8 mouse cellular contexts compared by ENCODE assay signal in the genomic region with DNA sequence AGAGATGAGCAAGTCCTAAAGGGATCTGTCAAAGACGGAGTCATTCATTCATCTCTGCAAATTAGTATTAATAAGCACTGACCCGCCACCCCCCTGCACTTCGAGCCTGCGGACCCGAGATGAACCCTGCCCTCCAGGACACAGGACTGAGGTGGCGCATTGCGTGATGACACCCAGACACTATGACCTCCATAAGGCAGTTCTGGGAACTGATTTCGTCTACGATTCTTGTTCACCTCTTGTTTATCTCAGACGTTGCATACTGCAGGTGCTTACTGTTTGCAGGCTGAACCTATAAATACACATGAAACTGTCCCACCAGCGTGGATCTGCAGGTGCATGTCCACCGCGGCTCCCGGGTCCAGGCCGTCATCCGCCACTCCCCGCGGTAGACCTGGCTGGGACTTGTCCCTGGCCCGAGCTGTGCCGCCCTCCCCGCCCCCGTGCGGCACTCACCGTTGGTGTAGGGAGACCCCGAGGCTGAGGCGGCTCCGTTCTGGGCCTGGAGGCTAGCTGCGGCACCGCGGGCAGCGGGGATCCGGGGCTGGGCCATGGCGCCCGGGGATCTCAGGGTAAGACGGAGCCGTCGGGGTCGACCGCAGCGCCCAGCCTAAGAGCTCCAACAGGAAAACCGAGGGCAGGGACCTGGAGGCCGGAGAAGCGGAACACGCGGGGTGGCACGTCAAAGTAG. TPM values are rescaled to one million over a fixed set of nuclear protein-coding genes. Genes with fewer than 3 reads are reported as not detected.
A peak's percentile ranks its signal among the peaks of the same experiment; 100 is the strongest.
DNase-seq lines count a peak whose midpoint lies in the region; ATAC-seq and TF ChIP-seq lines count a peak whose summit lies in the region.

No protein-coding gene starts in this region.

- peak overlapping the region; percentile 88 for H3K4me2 ChIP-seq in limb, embryonic 12.5 days
- H3K4me2 ChIP-seq in midbrain, embryonic 15.5 days = peak overlapping the region; percentile 78

- WGBS in limb, embryonic 12.5 days = under 1% methylated on average over 46 of the region's 46 CpGs
- WGBS in midbrain, embryonic 15.5 days = under 1% methylated on average over 46 of the region's 46 CpGs

- H3K27me3 ChIP-seq in testis, adult 2 months (ENCODE audit: control insufficient read depth, insufficient read depth, low read length) = no peaks in the 10 kb centered on the region
- H3K27me3 ChIP-seq in limb, embryonic 12.5 days = 0 out of 2 replicates have a peak, but pooled peaks cover 4% of the 10 kb centered on the region
- H3K27me3 ChIP-seq in midbrain, embryonic 15.5 days (replicated peaks) = 0 out of 2 replicates have a peak, but pooled peaks cover 2% of the 10 kb centered on the region

- H3K36me3 ChIP-seq in testis, adult 2 months (ENCODE audit: control insufficient read depth, insufficient read depth, low read length) = no peaks in the 10 kb centered on the region
- H3K36me3 ChIP-seq in limb, embryonic 12.5 days = peaks cover 6% of the 10 kb centered on the region; the same call in 1 of the 2 replicates
- no peaks in the 10 kb centered on the region for H3K36me3 ChIP-seq in midbrain, embryonic 15.5 days (replicated peaks)

- 0 out of 2 replicates have a peak, but pooled peaks have one; percentile 18 for TF ChIP-seq POLR2A in testis, adult 2 months (IDR thresholded peaks at IDR 0.05; ENCODE audit: control insufficient read depth, low read depth, low read length)

- peak overlapping the region; percentile 79 for H3K27ac ChIP-seq in testis, adult 2 months (ENCODE audit: control insufficient read depth, insufficient read depth, low read depth, low read length)
- peak overlapping the region; percentile 50 for H3K27ac ChIP-seq in limb, embryonic 12.5 days
- H3K27ac ChIP-seq in midbrain, embryonic 15.5 days = peak overlapping the region; percentile 76

- H3K4me1 ChIP-seq in testis, adult 2 months (ENCODE audit: control insufficient read depth, insufficient read depth, low read length) = peaks cover 6% of the 10 kb centered on the region
- peaks cover 23% of the 10 kb centered on the region for H3K4me1 ChIP-seq in limb, embryonic 12.5 days (replicated peaks)
- peaks cover 27% of the 10 kb centered on the region for H3K4me1 ChIP-seq in midbrain, embryonic 15.5 days

- TF ChIP-seq CTCF in testis, adult 2 months (IDR thresholded peaks at IDR 0.05; ENCODE audit: control insufficient read depth, insufficient read depth, insufficient replicate concordance, low read depth, low read length) = no peak

- intact Hi-C loops in left cerebral cortex, postnatal 36 days (cut with DNase I) = no loop called here

- peak overlapping the region; percentile 87 for H3K9ac ChIP-seq in limb, embryonic 12.5 days (replicated peaks)
- H3K9ac ChIP-seq in midbrain, embryonic 15.5 days = peak overlapping the region; percentile 93

- DNase-seq in adrenal gland, postnatal 25 days = peak; percentile 9
- no peak for DNase-seq in adrenal gland, adult (ENCODE audit: inconsistent age in 2 of 2, low spot score in 1 of 2)
- no peak for DNase-seq in testis, postnatal 14 days (ENCODE audit: low spot score)
- DNase-seq in left cerebral cortex, postnatal 36 days (ENCODE audit: low spot score in 2 of 2) = no peak

- H3K9me3 ChIP-seq in limb, embryonic 12.5 days = no peaks in the 10 kb centered on the region
- H3K9me3 ChIP-seq in midbrain, embryonic 15.5 days = no peaks in the 10 kb centered on the region

- H3K4me3 ChIP-seq in testis, adult 2 months (ENCODE audit: control insufficient read depth, low read depth, low read length) = peak overlapping the region; percentile 95
- peak overlapping the region; percentile 95 for H3K4me3 ChIP-seq in limb, embryonic 12.5 days (replicated peaks)
- peak overlapping the region; percentile 99 for H3K4me3 ChIP-seq in midbrain, embryonic 15.5 days

- peak; percentile 44 for ATAC-seq in granulocyte monocyte progenitor cell, adult 5-6 weeks (replicated peaks; ENCODE audit: poor library complexity, severe bottlenecking)
- ATAC-seq in limb, embryonic 12.5 days (ENCODE audit: insufficient number of reproducible peaks, insufficient read depth, low FRiP score, low TSS enrichment, low read depth) = peak; percentile 80
- peak; percentile 82 for ATAC-seq in midbrain, embryonic 15.5 days (replicated peaks)

RNA-seq across cellular contexts. Expression of gene Sec24a, which starts 7.7 kb away (rescaled TPM):
- 33.8 and 41.2 TPM in 2 replicates for total RNA-seq in adrenal gland, postnatal 25 days (2021)
- 19.7 and 22.1 TPM in 2 replicates for polyA plus RNA-seq in testis, adult 2 months (2012; rRNA removed)
- 19.9 and 25.1 TPM in 2 replicates for total RNA-seq in granulocyte monocyte progenitor cell, adult 5-6 weeks (2014; fragmentation: Nextera tagmentation)
- 7.0 and 7.7 TPM in 2 replicates for total RNA-seq in granulocyte monocyte progenitor cell, adult 5-6 weeks (2017)
- 12.7 and 13.3 TPM in 2 replicates for polyA plus RNA-seq in limb, embryonic 12.5 days (2016; fragmentation: Nextera tagmentation; extraction: Ambion mirVana)
- 14.2 and 15.8 TPM in 2 replicates for polyA plus RNA-seq in midbrain, embryonic 15.5 days (2015; fragmentation: Nextera tagmentation; extraction: Ambion mirVana)
- total RNA-seq in left cerebral cortex, postnatal 36 days (2021) = 10 to 100 TPM; 16.7 to 19.4 TPM

RNA-seq across cellular contexts. Expression of gene Sar1b, which starts 7.7 kb away (rescaled TPM):
- 93.6 and 96.4 TPM in 2 replicates for total RNA-seq in adrenal gland, postnatal 25 days (2021)
- 11.8 and 14.9 TPM in 2 replicates for polyA plus RNA-seq in testis, adult 2 months (2012; rRNA removed)
- 61.3 and 80.3 TPM in 2 replicates for total RNA-seq in granulocyte monocyte progenitor cell, adult 5-6 weeks (2014; fragmentation: Nextera tagmentation)
- 73.4 and 74.5 TPM in 2 replicates for total RNA-seq in granulocyte monocyte progenitor cell, adult 5-6 weeks (2017)
- polyA plus RNA-seq in limb, embryonic 12.5 days (2016; fragmentation: Nextera tagmentation; extraction: Ambion mirVana) = 84.6 and 89.7 TPM in 2 replicates
- 172 and 174 TPM in 2 replicates for polyA plus RNA-seq in midbrain, embryonic 15.5 days (2015; fragmentation: Nextera tagmentation; extraction: Ambion mirVana)
- total RNA-seq in left cerebral cortex, postnatal 36 days (2021) = 10 to 100 TPM; 63.1 to 65.0 TPM
